Mouse (Mus musculus): ENCODE data around the gene Casq2. TPM values are rescaled to one million over a fixed set of nuclear protein-coding genes. Genes with fewer than 3 reads are reported as not detected.

Casq2 gene
- polyA plus RNA-seq, 1 experiment from 2014 or later = 0.82 TPM

DNA sequence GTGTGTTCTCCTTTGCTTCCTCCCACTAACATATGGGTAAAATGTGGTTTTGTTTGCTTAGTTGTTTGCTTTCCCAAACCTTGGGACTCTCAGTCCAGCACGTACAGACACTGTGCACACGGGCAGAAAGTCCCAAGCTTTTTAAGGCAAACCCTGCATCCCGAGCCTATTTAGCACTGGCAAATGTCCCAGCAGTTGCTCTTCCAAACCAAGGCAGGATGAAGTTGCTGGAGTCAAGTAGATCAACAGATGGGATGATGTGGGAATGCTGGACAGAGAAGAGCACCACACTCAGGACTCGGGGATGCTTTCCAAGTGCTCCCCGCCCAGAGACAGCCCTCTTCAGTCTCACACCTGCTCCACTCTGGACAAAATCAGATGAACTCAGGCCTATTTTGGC, 9.2 kb downstream of the Casq2 start:
- WGBS = 90% methylated on average over 5 of the region's 5 CpGs
- Histone ChIP-seq H3K9ac (ENCODE audit: low read depth, low read length) (no peak overlapping the region), H3K4me1 (ENCODE audit: control insufficient read depth, insufficient read depth, low read length) (no peaks in the 10 kb centered on the region), H3K27ac (ENCODE audit: low read length) (no peak overlapping the region), H3K4me2 (ENCODE audit: low read length) (no peak overlapping the region), H3K27me3 (ENCODE audit: control insufficient read depth, insufficient read depth, low read depth, low read length) (no peaks in the 10 kb centered on the region), H3K36me3 (ENCODE audit: control insufficient read depth, insufficient read depth, low read length) (no peaks in the 10 kb centered on the region), H3K9me3 (replicated peaks; ENCODE audit: control insufficient read depth, low read length, poor library complexity, severe bottlenecking) (no peaks in the 10 kb centered on the region), H3K4me3 (ENCODE audit: low read depth, low read length) (no peak overlapping the region)
- no peak for ATAC-seq

DNA sequence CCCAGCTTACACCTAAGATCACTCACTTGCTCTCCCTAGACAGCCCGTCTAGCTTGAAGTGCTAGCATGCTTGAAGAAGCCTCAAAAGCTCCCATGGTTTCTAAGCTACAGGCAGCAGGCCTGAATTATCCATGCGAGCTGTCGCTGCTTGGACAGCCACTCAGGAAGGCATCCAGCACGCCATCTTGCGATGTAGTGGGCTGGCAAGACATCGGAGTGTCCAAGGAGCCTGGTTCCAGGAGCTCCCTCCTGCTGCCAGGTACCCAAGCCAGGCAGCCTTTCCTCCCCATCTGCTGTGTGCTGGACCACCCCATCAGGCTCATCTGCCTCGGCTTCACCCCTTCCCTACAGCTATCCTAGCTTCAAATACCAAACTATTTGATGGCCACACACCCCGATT, 10.2 kb downstream of the Casq2 start:
- Histone ChIP-seq H3K9ac (ENCODE audit: low read depth, low read length) (no peak overlapping the region), H3K27ac (ENCODE audit: low read length) (no peak overlapping the region), H3K4me3 (ENCODE audit: low read depth, low read length) (no peak overlapping the region), H3K27me3 (ENCODE audit: control insufficient read depth, insufficient read depth, low read depth, low read length) (no peaks in the 10 kb centered on the region), H3K4me2 (ENCODE audit: low read length) (no peak overlapping the region), H3K36me3 (ENCODE audit: control insufficient read depth, insufficient read depth, low read length) (no peaks in the 10 kb centered on the region), H3K4me1 (ENCODE audit: control insufficient read depth, insufficient read depth, low read length) (no peaks in the 10 kb centered on the region), H3K9me3 (replicated peaks; ENCODE audit: control insufficient read depth, low read length, poor library complexity, severe bottlenecking) (no peaks in the 10 kb centered on the region)
- whole genome bisulfite sequencing = 87% methylated on average over 8 of the region's 8 CpGs
- no peak for ATAC-seq

DNA sequence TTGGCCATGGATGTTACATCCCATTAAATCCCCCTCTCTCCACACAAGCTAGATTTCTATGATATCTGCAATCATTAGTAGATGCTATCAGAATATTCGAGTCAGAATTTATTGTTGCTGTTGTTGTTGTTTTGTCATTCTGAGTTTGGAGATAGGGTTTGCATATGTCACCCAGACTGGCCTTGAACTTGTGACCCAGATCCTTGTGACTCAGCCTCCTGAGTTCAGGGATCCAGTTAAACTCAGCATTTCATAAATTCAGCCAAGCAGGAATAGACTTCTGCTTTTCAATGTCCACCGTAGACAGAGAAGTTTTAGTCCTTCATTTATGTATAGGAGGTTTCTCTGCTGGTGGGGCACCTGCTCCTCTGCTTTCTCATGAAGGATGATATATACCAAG, 10.8 kb downstream of the Casq2 start:
- Histone ChIP-seq H3K4me1 (ENCODE audit: control insufficient read depth, insufficient read depth, low read length) (no peaks in the 10 kb centered on the region), H3K9ac (ENCODE audit: low read depth, low read length) (no peak overlapping the region), H3K9me3 (replicated peaks; ENCODE audit: control insufficient read depth, low read length, poor library complexity, severe bottlenecking) (no peaks in the 10 kb centered on the region), H3K4me3 (ENCODE audit: low read depth, low read length) (no peak overlapping the region), H3K27ac (ENCODE audit: low read length) (no peak overlapping the region), H3K36me3 (ENCODE audit: control insufficient read depth, insufficient read depth, low read length) (no peaks in the 10 kb centered on the region), H3K4me2 (ENCODE audit: low read length) (no peak overlapping the region), H3K27me3 (ENCODE audit: control insufficient read depth, insufficient read depth, low read depth, low read length) (no peaks in the 10 kb centered on the region)
- 93% methylated on average over 2 of the region's 2 CpGs for WGBS
- ATAC-seq = no peak

DNA sequence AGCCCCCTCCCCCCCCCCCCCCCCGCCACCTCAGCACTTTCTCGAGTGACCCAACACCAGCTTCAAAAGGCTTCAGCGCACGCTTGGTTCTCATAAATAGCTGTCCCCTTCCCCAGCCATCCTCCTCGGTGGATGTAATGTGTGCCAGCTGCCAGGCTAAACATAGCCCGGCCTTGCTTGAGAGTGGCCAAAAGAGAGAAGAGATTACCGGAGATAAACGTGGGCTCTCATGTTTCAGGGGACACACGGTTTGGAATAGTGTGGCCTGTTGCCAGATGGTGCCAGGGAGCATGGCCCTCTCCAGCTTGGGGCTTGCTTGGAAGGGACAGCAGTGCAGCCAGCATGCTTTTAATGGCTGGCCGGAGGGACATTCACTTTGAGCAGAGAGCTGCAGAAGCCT, 13.0 kb downstream of the Casq2 start:
- Histone ChIP-seq H3K27ac (ENCODE audit: low read length) (no peak overlapping the region), H3K4me2 (ENCODE audit: low read length) (no peak overlapping the region), H3K4me3 (ENCODE audit: low read depth, low read length) (no peak overlapping the region), H3K36me3 (ENCODE audit: control insufficient read depth, insufficient read depth, low read length) (no peaks in the 10 kb centered on the region), H3K4me1 (ENCODE audit: control insufficient read depth, insufficient read depth, low read length) (no peaks in the 10 kb centered on the region), H3K27me3 (ENCODE audit: control insufficient read depth, insufficient read depth, low read depth, low read length) (no peaks in the 10 kb centered on the region), H3K9ac (ENCODE audit: low read depth, low read length) (no peak overlapping the region), H3K9me3 (replicated peaks; ENCODE audit: control insufficient read depth, low read length, poor library complexity, severe bottlenecking) (no peaks in the 10 kb centered on the region)
- WGBS = 74% methylated on average over 9 of the region's 10 CpGs
- no peak for ATAC-seq

DNA sequence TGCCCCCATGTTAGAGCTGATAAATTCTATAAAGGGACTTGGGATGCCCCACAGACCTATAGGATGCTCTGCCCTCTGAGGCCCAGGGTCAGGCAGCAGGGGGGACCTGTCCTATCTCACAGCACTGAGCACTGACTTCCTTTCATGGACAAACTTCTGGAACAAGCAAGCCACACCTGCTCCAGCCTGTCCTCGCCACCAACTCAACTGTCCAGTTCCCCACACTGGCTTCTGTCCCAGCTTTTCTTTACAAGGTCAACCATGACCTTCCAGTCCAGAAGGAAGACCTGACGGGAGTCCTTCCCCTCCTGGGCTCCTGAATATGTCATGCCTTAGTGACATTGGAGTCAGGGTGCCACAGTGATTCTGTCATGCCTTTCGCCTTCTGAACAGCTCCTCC, 13.6 kb downstream of the Casq2 start:
- no peak for ATAC-seq
- Histone ChIP-seq H3K4me1 (ENCODE audit: control insufficient read depth, insufficient read depth, low read length) (no peaks in the 10 kb centered on the region), H3K9me3 (replicated peaks; ENCODE audit: control insufficient read depth, low read length, poor library complexity, severe bottlenecking) (no peaks in the 10 kb centered on the region), H3K4me3 (ENCODE audit: low read depth, low read length) (no peak overlapping the region), H3K9ac (ENCODE audit: low read depth, low read length) (no peak overlapping the region), H3K27ac (ENCODE audit: low read length) (no peak overlapping the region), H3K36me3 (ENCODE audit: control insufficient read depth, insufficient read depth, low read length) (no peaks in the 10 kb centered on the region), H3K4me2 (ENCODE audit: low read length) (no peak overlapping the region), H3K27me3 (ENCODE audit: control insufficient read depth, insufficient read depth, low read depth, low read length) (no peaks in the 10 kb centered on the region)
- 90% methylated on average over 3 of the region's 3 CpGs for WGBS

DNA sequence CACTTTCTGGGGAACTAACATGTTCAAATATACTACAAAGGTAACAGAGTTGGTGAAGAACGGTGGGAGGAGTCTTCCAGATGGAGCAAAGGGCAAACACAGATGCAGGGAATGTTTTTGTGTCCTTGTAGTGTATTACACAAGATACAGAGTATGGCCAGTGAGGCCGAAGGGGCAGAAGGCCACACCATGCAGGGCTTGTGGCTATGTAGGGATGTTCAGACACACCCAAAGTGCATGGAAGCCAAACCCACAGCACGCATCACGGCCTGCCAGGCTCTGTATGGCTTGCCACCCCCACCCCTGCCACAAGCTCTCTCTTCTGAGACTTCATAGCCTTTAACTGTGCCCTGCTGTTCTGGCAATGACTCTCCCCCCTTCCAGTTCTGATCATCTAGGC, 15.2 kb downstream of the Casq2 start:
- Histone ChIP-seq H3K4me3 (ENCODE audit: low read depth, low read length) (no peak overlapping the region), H3K9me3 (replicated peaks; ENCODE audit: control insufficient read depth, low read length, poor library complexity, severe bottlenecking) (no peaks in the 10 kb centered on the region), H3K27me3 (ENCODE audit: control insufficient read depth, insufficient read depth, low read depth, low read length) (no peaks in the 10 kb centered on the region), H3K9ac (ENCODE audit: low read depth, low read length) (no peak overlapping the region), H3K36me3 (ENCODE audit: control insufficient read depth, insufficient read depth, low read length) (no peaks in the 10 kb centered on the region), H3K27ac (ENCODE audit: low read length) (no peak overlapping the region), H3K4me2 (ENCODE audit: low read length) (no peak overlapping the region), H3K4me1 (ENCODE audit: control insufficient read depth, insufficient read depth, low read length) (no peaks in the 10 kb centered on the region)
- WGBS = 87% methylated on average over 4 of the region's 4 CpGs
- ATAC-seq = no peak

DNA sequence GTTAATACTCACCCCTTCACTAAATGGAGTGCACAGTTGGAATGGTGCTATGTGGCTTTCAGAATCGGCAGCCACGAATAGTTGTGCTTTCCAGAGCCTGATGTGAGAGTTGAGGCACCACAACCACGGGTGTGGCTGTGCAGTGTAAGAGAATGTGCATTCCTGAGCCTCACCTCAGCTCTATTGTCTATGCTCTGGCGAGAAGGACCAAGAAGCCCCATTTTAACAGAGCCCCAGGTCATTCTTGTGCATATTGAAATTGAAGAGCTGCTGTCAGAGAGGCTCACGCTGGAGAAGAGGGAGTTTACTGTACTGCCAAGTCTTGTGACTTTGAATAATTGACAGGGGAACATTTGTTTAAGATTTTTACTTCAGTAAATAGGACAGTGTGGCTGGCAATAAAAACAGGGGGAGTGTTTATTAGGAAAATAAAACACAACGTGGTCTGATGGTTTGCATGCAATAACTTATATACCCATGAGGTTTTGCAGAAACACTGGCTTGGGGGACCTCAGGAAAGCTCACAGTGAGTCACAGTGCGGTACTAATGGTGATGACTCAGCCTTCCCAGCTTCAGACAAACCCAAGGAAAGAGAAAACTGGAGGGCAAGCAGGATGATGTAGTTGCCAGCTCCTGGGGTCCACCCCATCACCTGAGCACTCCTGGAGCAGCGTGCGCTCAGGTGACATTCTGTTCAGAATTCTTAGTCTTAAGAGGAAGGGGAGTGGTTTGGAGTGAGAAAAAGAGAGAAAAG, 17.8 kb downstream of the Casq2 start:
- Histone ChIP-seq H3K27ac (ENCODE audit: low read length) (no peak overlapping the region), H3K9ac (ENCODE audit: low read depth, low read length) (no peak overlapping the region), H3K9me3 (replicated peaks; ENCODE audit: control insufficient read depth, low read length, poor library complexity, severe bottlenecking) (no peaks in the 10 kb centered on the region), H3K4me3 (ENCODE audit: low read depth, low read length) (no peak overlapping the region), H3K36me3 (ENCODE audit: control insufficient read depth, insufficient read depth, low read length) (no peaks in the 10 kb centered on the region), H3K4me2 (ENCODE audit: low read length) (no peak overlapping the region), H3K27me3 (ENCODE audit: control insufficient read depth, insufficient read depth, low read depth, low read length) (no peaks in the 10 kb centered on the region), H3K4me1 (ENCODE audit: control insufficient read depth, insufficient read depth, low read length) (no peaks in the 10 kb centered on the region)
- no peak for ATAC-seq
- WGBS = 81% methylated on average over 9 of the region's 9 CpGs

DNA sequence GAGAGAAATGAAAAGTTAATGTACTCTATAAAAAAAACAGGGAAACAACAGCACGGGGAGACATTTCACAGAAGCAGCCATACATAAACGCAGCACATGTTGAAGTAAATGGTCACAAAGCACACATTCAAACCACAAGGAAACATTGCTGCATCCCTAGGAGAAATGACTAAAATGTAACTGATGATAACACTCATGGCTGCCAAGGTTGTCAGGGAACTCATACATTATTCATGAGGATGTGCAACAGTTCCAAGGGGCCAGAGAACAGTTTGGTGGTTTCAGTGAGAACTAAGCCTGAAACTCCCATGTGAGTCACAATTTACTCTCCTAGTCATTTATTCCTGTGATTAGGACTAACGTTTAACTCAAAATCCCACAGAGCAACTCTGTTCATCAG, 22.0 kb downstream of the Casq2 start:
- no peak overlapping the region for H3K9ac ChIP-seq (ENCODE audit: low read depth, low read length)
- WGBS = 82% methylated on average over 3 of the region's 3 CpGs
- H3K4me2 ChIP-seq (ENCODE audit: low read length) = no peak overlapping the region
- no peaks in the 10 kb centered on the region for H3K9me3 ChIP-seq (replicated peaks; ENCODE audit: control insufficient read depth, low read length, poor library complexity, severe bottlenecking)
- no peak for ATAC-seq
- H3K27me3 ChIP-seq (ENCODE audit: control insufficient read depth, insufficient read depth, low read depth, low read length) = no peaks in the 10 kb centered on the region
- H3K36me3 ChIP-seq (ENCODE audit: control insufficient read depth, insufficient read depth, low read length) = no peaks in the 10 kb centered on the region
- H3K27ac ChIP-seq (ENCODE audit: low read length) = no peak overlapping the region
- H3K4me1 ChIP-seq (ENCODE audit: control insufficient read depth, insufficient read depth, low read length) = no peaks in the 10 kb centered on the region
- no peak overlapping the region for H3K4me3 ChIP-seq (ENCODE audit: low read depth, low read length)

DNA sequence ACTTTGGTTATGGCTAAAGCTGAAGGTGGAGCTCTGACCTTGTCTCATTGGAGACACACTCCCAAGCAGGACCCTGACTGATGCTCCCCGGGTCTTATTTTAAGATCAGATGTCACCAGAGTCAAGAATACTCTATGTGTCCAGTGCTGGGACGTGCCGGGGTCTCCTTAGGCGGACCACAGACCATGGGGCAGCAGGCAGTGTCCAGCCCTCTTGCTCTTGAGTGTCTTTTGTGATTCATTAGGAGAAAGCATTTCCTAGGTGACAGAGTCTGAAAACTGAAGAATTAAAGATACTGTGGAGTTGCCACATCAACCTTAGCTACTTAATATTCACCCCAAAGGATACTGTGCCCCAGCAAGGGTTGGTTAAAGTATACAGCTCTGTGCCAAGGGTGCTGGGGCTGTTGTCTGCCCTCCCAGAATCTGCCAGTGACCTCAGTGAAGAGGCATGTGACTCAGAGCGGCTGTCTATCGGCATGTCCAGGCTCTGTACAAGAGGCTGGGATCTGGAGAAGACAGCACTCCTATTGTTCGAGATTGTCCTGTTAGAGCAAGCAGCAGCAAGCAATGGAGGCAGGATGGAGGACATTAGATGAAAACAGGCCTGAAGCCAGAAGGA, 25.9 kb downstream of the Casq2 start:
- Histone ChIP-seq H3K4me1 (ENCODE audit: control insufficient read depth, insufficient read depth, low read length) (no peaks in the 10 kb centered on the region), H3K4me3 (ENCODE audit: low read depth, low read length) (no peak overlapping the region), H3K9ac (ENCODE audit: low read depth, low read length) (no peak overlapping the region), H3K4me2 (ENCODE audit: low read length) (no peak overlapping the region), H3K27ac (ENCODE audit: low read length) (no peak overlapping the region), H3K36me3 (ENCODE audit: control insufficient read depth, insufficient read depth, low read length) (no peaks in the 10 kb centered on the region), H3K27me3 (ENCODE audit: control insufficient read depth, insufficient read depth, low read depth, low read length) (no peaks in the 10 kb centered on the region), H3K9me3 (replicated peaks; ENCODE audit: control insufficient read depth, low read length, poor library complexity, severe bottlenecking) (no peaks in the 10 kb centered on the region)
- 78% methylated on average over 7 of the region's 7 CpGs for WGBS
- no peak for ATAC-seq

All from midbrain, embryonic 16.5 days (tissue).